Mouse (Mus musculus): ENCODE data around the gene Ccdc186. TPM values are rescaled to one million over a fixed set of nuclear protein-coding genes. Genes with fewer than 3 reads are reported as not detected.

Gene Ccdc186
- polyA plus RNA-seq, 1 experiment from 2014 or later, result 25.2 TPM

DNA sequence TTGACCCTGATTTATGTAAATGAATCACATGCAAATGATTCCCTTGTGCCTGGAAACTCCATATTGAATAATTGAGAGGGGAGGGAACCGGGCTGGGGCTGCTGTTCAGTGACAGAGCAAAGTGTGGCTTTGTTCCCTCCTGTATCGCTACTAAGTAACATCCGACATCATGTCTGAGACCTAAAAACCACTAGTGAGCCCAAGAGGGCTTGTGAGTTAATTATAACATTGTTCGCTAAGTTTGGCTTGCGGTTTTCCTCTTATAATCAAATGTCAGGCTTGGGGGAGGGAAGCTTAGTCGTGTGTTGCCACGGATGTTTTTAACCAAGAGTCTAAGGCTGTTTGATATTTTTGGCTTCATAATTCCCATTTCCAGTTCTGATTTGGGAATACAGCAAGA lies 49.8 kb downstream of the Ccdc186 start:
- peaks cover 14% of the 10 kb centered on the region; the same call in 1 of the 2 replicates for H3K4me1 ChIP-seq (ENCODE audit: insufficient read depth)
- no peak overlapping the region for H3K9ac ChIP-seq
- no peaks in the 10 kb centered on the region for H3K36me3 ChIP-seq (ENCODE audit: insufficient read depth)
- TF ChIP-seq CTCF (IDR thresholded peaks at IDR 0.05; ENCODE audit: low read depth), result no peak
- H3K4me2 ChIP-seq, result no peak overlapping the region
- DNase-seq (no peak), ATAC-seq (ENCODE audit: insufficient read depth) (no peak)
- WGBS, result 78% methylated on average over 7 of the region's 7 CpGs
- peaks cover 6% of the 10 kb centered on the region; the same call in 1 of the 2 replicates for H3K27me3 ChIP-seq (ENCODE audit: insufficient read depth, low read length)
- no peaks in the 10 kb centered on the region for H3K9me3 ChIP-seq (ENCODE audit: low read depth, low read length)
- no peak overlapping the region for H3K27ac ChIP-seq (ENCODE audit: low read depth)
- no peak overlapping the region for H3K4me3 ChIP-seq (ENCODE audit: low read depth, low read length)

DNA sequence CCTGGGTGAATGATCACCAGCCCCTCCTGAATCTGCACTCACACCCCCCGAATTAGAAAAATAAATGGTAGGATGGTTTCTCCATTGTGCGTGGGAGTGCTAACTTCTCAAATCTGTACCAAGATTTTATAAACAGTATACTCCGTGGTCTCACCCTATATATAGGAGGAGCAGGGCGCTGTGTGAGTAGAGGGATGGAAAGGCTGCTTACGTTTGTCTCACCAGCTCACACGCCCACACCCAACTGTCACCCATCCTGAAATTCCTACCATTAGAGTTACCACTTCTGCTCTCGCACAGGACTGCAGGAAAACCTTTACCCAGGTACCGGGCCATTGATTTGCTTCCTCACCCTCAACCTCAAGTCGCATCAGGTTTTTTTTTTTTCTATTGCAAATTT lies 53.0 kb downstream of the Ccdc186 start:
- no peaks in the 10 kb centered on the region for H3K27me3 ChIP-seq (ENCODE audit: insufficient read depth, low read length)
- WGBS, result 77% methylated on average over 9 of the region's 9 CpGs
- TF ChIP-seq CTCF (IDR thresholded peaks at IDR 0.05; ENCODE audit: low read depth), result no peak
- ATAC-seq (ENCODE audit: insufficient read depth) (no peak), DNase-seq (no peak)
- no peak overlapping the region for H3K4me2 ChIP-seq
- H3K36me3 ChIP-seq (ENCODE audit: insufficient read depth), result no peaks in the 10 kb centered on the region
- no peak overlapping the region for H3K9ac ChIP-seq
- no peaks in the 10 kb centered on the region for H3K4me1 ChIP-seq (ENCODE audit: insufficient read depth)
- H3K9me3 ChIP-seq (ENCODE audit: low read depth, low read length), result no peaks in the 10 kb centered on the region
- no peak overlapping the region for H3K27ac ChIP-seq (ENCODE audit: low read depth)
- no peak overlapping the region for H3K4me3 ChIP-seq (ENCODE audit: low read depth, low read length)

DNA sequence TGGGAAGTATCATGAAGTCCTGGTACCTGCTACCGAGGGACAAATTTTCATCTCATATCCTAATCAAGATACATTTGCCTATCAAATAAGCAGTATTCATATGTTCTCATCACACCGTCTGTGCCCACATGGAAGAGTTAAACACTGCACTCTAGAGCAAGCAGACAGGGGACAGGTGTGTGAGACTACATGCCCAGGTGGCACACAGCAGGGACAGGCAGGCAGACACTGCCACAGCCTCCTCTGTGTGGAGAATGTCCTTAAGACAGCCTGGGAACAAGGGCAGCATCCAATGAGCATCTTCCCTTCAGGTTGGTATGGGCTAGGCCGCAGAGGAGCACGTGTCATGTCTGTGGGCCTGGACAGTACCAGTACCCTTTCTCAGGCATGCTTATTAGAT lies 59.3 kb downstream of the Ccdc186 start:
- no peak for DNase-seq
- no peak for ATAC-seq (ENCODE audit: insufficient read depth)
- no peaks in the 10 kb centered on the region for H3K9me3 ChIP-seq (ENCODE audit: low read depth, low read length)
- TF ChIP-seq CTCF (IDR thresholded peaks at IDR 0.05; ENCODE audit: low read depth), result no peak
- no peaks in the 10 kb centered on the region for H3K36me3 ChIP-seq (ENCODE audit: insufficient read depth)
- 91% methylated on average over 4 of the region's 4 CpGs for WGBS
- no peak overlapping the region for H3K27ac ChIP-seq (ENCODE audit: low read depth)
- no peak overlapping the region for H3K4me3 ChIP-seq (ENCODE audit: low read depth, low read length)
- no peak overlapping the region for H3K9ac ChIP-seq
- H3K27me3 ChIP-seq (ENCODE audit: insufficient read depth, low read length), result no peaks in the 10 kb centered on the region
- no peak overlapping the region for H3K4me2 ChIP-seq
- no peaks in the 10 kb centered on the region for H3K4me1 ChIP-seq (ENCODE audit: insufficient read depth)

DNA sequence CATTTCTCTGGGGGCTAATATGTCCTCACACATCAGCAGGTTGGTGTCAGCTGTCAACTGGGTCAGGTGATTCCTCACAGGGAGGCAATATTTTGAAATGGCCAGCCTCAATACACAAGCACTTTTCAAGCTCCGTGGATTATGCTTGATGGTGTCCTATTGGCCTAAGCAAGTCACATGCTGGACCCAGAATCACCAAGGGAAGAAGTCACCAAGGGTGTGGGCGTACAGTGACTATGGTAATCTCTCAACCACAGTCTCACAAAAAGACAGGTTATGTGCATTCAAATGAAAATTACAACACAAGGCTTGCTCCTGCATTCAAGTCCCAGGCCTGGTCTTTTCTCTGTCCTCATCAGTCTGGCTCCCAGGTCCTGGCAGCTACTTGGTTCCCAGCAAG lies 60.3 kb downstream of the Ccdc186 start:
- Histone ChIP-seq H3K27me3 (ENCODE audit: insufficient read depth, low read length) (no peaks in the 10 kb centered on the region), H3K36me3 (ENCODE audit: insufficient read depth) (no peaks in the 10 kb centered on the region), H3K27ac (ENCODE audit: low read depth) (no peak overlapping the region), H3K9me3 (ENCODE audit: low read depth, low read length) (no peaks in the 10 kb centered on the region), H3K4me1 (ENCODE audit: insufficient read depth) (no peaks in the 10 kb centered on the region), H3K9ac (no peak overlapping the region), H3K4me2 (no peak overlapping the region), H3K4me3 (ENCODE audit: low read depth, low read length) (no peak overlapping the region)
- DNase-seq (no peak), ATAC-seq (ENCODE audit: insufficient read depth) (no peak)
- 79% methylated on average over 2 of the region's 2 CpGs for WGBS
- TF ChIP-seq CTCF (IDR thresholded peaks at IDR 0.05; ENCODE audit: low read depth), result no peak

DNA sequence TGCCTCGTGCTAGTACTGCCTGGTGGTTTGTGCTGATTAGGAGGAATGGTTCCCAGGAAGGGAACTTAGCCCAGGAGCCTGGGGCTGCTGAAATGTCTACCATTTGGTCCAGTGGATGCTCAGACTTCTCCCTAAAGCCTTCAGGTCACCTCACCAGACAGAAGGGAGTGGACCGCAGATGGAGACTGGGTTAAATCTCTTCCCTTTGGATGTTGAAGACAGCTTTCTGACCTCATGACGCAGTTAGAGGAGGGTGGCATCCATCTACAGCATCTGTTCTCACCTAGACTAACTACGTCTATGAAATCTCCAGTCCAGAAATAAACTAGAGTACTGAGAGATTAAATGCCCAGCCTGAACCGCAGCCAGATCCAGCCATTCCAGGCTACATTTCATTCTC lies 60.9 kb downstream of the Ccdc186 start:
- ATAC-seq (ENCODE audit: insufficient read depth), result no peak
- TF ChIP-seq CTCF (IDR thresholded peaks at IDR 0.05; ENCODE audit: low read depth), result no peak
- Histone ChIP-seq H3K4me3 (ENCODE audit: low read depth, low read length) (no peak overlapping the region), H3K27me3 (ENCODE audit: insufficient read depth, low read length) (no peaks in the 10 kb centered on the region), H3K4me1 (ENCODE audit: insufficient read depth) (no peaks in the 10 kb centered on the region), H3K36me3 (ENCODE audit: insufficient read depth) (no peaks in the 10 kb centered on the region), H3K4me2 (no peak overlapping the region), H3K9ac (no peak overlapping the region), H3K27ac (ENCODE audit: low read depth) (no peak overlapping the region), H3K9me3 (ENCODE audit: low read depth, low read length) (no peaks in the 10 kb centered on the region)
- 89% methylated on average over 5 of the region's 5 CpGs for WGBS
- no peak for DNase-seq

DNA sequence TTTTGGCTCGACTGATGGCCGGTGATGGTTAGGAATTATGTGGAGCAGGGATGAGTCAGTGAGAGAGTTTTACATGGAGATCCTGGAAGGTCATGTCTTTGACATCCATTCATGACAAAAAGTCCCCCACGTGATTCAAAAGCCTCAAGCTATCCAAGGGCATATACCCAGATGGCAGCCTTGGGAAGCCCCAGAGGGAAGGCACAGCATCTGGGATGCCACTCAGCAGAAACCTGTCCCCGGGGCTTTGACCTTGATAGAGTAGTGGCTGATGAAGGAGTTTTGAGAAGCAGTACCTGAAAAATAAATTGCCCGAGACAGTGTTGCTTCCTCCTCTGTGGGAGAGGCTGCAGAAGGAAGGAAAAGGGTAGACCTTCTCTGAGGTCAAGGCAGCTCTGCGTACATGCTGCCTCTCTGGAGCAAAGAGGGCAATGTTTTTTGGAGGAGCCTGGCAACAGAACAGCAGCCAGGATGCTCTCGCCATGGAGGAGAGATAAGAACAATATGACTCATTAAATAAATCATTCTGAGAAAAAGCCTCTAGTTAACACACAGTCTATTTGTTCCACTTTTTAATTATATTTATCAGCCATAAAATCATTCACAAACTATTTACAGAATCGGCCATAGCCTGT lies 61.6 kb downstream of the Ccdc186 start:
- Histone ChIP-seq H3K36me3 (ENCODE audit: insufficient read depth) (no peaks in the 10 kb centered on the region), H3K9me3 (ENCODE audit: low read depth, low read length) (no peaks in the 10 kb centered on the region), H3K27me3 (ENCODE audit: insufficient read depth, low read length) (no peaks in the 10 kb centered on the region), H3K4me1 (ENCODE audit: insufficient read depth) (no peaks in the 10 kb centered on the region), H3K9ac (no peak overlapping the region), H3K27ac (ENCODE audit: low read depth) (no peak overlapping the region), H3K4me3 (ENCODE audit: low read depth, low read length) (no peak overlapping the region), H3K4me2 (no peak overlapping the region)
- ATAC-seq (ENCODE audit: insufficient read depth), result no peak
- 70% methylated on average over 8 of the region's 8 CpGs for WGBS
- no peak for TF ChIP-seq CTCF (IDR thresholded peaks at IDR 0.05; ENCODE audit: low read depth)
- no peak for DNase-seq

DNA sequence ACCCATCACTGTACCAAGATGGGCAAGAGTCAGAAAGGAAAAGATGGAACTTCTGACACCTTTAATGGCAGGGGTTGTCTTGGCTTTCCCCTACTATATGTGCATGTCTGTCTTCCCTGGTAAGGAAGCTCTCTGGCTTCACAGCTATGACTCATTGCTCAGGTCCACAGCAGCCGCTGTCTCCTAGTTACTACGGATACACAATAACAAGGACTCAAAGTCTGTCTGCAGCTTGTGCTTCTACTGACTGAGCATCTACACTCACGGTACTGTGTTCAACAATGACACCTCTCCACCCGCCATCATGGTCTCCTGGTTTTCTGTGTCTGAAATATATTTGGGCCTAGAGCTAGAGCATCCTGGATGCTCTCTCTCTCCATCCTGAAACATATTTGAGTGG lies 62.2 kb downstream of the Ccdc186 start:
- no peak overlapping the region for H3K9ac ChIP-seq
- no peaks in the 10 kb centered on the region for H3K36me3 ChIP-seq (ENCODE audit: insufficient read depth)
- no peak overlapping the region for H3K4me2 ChIP-seq
- no peaks in the 10 kb centered on the region for H3K27me3 ChIP-seq (ENCODE audit: insufficient read depth, low read length)
- H3K9me3 ChIP-seq (ENCODE audit: low read depth, low read length), result no peaks in the 10 kb centered on the region
- H3K27ac ChIP-seq (ENCODE audit: low read depth), result no peak overlapping the region
- 84% methylated on average over 4 of the region's 4 CpGs for WGBS
- ATAC-seq (ENCODE audit: insufficient read depth), result no peak
- no peak for TF ChIP-seq CTCF (IDR thresholded peaks at IDR 0.05; ENCODE audit: low read depth)
- H3K4me1 ChIP-seq (ENCODE audit: insufficient read depth), result no peaks in the 10 kb centered on the region
- no peak for DNase-seq
- no peak overlapping the region for H3K4me3 ChIP-seq (ENCODE audit: low read depth, low read length)
